7 mouse cellular contexts compared by ENCODE assay signal in genomic region chr1:133076681-133077514, GRCm38 (mm10). TPM values are rescaled to one million over a fixed set of nuclear protein-coding genes. Genes with fewer than 3 reads are reported as not detected.
DNase-seq lines count a peak whose midpoint lies in the region; ATAC-seq and TF ChIP-seq lines count a peak whose summit lies in the region.

No protein-coding gene starts in this region.

- H3K4me3 ChIP-seq in E14TG2a.4 (replicated peaks; ENCODE audit: low read length): peak overlapping the region; percentile 35; the same call in 1 of the 2 replicates
- no peak overlapping the region for H3K4me3 ChIP-seq in bone marrow, adult 2 months (replicated peaks; ENCODE audit: control insufficient read depth, low read depth, low read length)
- H3K4me3 ChIP-seq in heart, embryonic 12.5 days: no peak overlapping the region
- H3K4me3 ChIP-seq in liver, postnatal 0 days (ENCODE audit: low read depth, low read length): no peak overlapping the region

- WGBS in bone marrow, adult 2 months: 51% methylated on average over 20 of the region's 20 CpGs
- WGBS in heart, embryonic 12.5 days: 43% methylated on average over 20 of the region's 20 CpGs
- WGBS in liver, postnatal 0 days (ENCODE audit: insufficient replicate concordance): 36% methylated on average over 20 of the region's 20 CpGs

- H3K27me3 ChIP-seq in E14TG2a.4 (ENCODE audit: insufficient read depth, low read length): peaks cover 9% of the 10 kb centered on the region
- H3K27me3 ChIP-seq in heart, embryonic 12.5 days (replicated peaks): no peaks in the 10 kb centered on the region
- H3K27me3 ChIP-seq in liver, postnatal 0 days (ENCODE audit: insufficient read depth, low read length): no peaks in the 10 kb centered on the region

- TF ChIP-seq CTCF in E14TG2a.4 (conservative IDR thresholded peaks at IDR 0.05; ENCODE audit: low read length): no peak
- TF ChIP-seq CTCF in bone marrow, adult 2 months (IDR thresholded peaks at IDR 0.05; ENCODE audit: control insufficient read depth, insufficient read depth, low read length): no peak
- no peak for TF ChIP-seq CTCF in liver, postnatal 0 days (IDR thresholded peaks at IDR 0.05; ENCODE audit: low read depth)

- TF ChIP-seq EP300 in liver, postnatal 0 days (IDR thresholded peaks at IDR 0.05; ENCODE audit: low read depth): no peak

- H3K4me1 ChIP-seq in E14TG2a.4 (replicated peaks; ENCODE audit: low read depth, low read length): peaks cover 90% of the 10 kb centered on the region
- H3K4me1 ChIP-seq in bone marrow, adult 2 months (ENCODE audit: control insufficient read depth, insufficient read depth, low read length): peaks cover 7% of the 10 kb centered on the region
- H3K4me1 ChIP-seq in heart, embryonic 12.5 days (replicated peaks): peaks cover 47% of the 10 kb centered on the region
- H3K4me1 ChIP-seq in liver, postnatal 0 days (ENCODE audit: insufficient read depth): peaks cover 21% of the 10 kb centered on the region

- ATAC-seq in heart, embryonic 12.5 days (ENCODE audit: insufficient number of reproducible peaks, low FRiP score): peak; percentile 46; the same call in 1 of the 2 replicates
- peak; percentile 53 for ATAC-seq in liver, postnatal 0 days

- 0 out of 2 replicates have a peak, but pooled peaks have one; percentile 16 for TF ChIP-seq POLR2A in bone marrow, adult 2 months (IDR thresholded peaks at IDR 0.05; ENCODE audit: borderline replicate concordance, control insufficient read depth, low read depth, low read length)

- H3K4me2 ChIP-seq in heart, embryonic 12.5 days: no peak overlapping the region
- peak overlapping the region; percentile 32; the same call in 1 of the 2 replicates for H3K4me2 ChIP-seq in liver, postnatal 0 days (ENCODE audit: low read depth, low read length)

- H3K9me3 ChIP-seq in E14TG2a.4 (ENCODE audit: low read length): no peaks in the 10 kb centered on the region
- no peaks in the 10 kb centered on the region for H3K9me3 ChIP-seq in heart, embryonic 12.5 days (replicated peaks)
- no peaks in the 10 kb centered on the region for H3K9me3 ChIP-seq in liver, postnatal 0 days (ENCODE audit: low read length)

- no peak for DNase-seq in liver, postnatal 0 days
- DNase-seq in cerebellum, adult 9-10 months: no peak
- DNase-seq in spleen, adult 12 weeks (ENCODE audit: low spot score): no peak
- no peak for DNase-seq in right cerebral cortex, adult 18-20 months

- H3K36me3 ChIP-seq in E14TG2a.4 (ENCODE audit: insufficient read depth, low read length): peaks cover 14% of the 10 kb centered on the region
- H3K36me3 ChIP-seq in heart, embryonic 12.5 days: peaks cover 64% of the 10 kb centered on the region
- H3K36me3 ChIP-seq in liver, postnatal 0 days (replicated peaks; ENCODE audit: insufficient read depth, low read length): no peaks in the 10 kb centered on the region

- no peak overlapping the region for H3K9ac ChIP-seq in heart, embryonic 12.5 days
- no peak overlapping the region; the same call in 1 of the 2 replicates for H3K9ac ChIP-seq in liver, postnatal 0 days (replicated peaks)

- no peak overlapping the region for H3K27ac ChIP-seq in bone marrow, adult 2 months (ENCODE audit: control insufficient read depth, insufficient read depth, low read depth, low read length, poor library complexity)
- H3K27ac ChIP-seq in heart, embryonic 12.5 days (ENCODE audit: poor library complexity, severe bottlenecking): peak overlapping the region; percentile 71
- H3K27ac ChIP-seq in liver, postnatal 0 days (ENCODE audit: low read depth): 0 out of 2 replicates have a peak overlapping the region, but pooled peaks have one; percentile 6

RNA-seq across cellular contexts. Expression of gene Pik3c2b, which starts 31.4 kb away (rescaled TPM):
- polyA plus RNA-seq in bone marrow, adult 2 months (2011; ENCODE audit: insufficient read depth, insufficient read length, low replicate concordance, missing spikeins): 6.6 and 17.9 TPM in 2 replicates
- 11.5 and 11.7 TPM in 2 replicates for polyA plus RNA-seq in heart, embryonic 12.5 days (2016; fragmentation: Nextera tagmentation; extraction: Ambion mirVana)
- polyA plus RNA-seq in liver, postnatal 0 days (2015; fragmentation: Nextera tagmentation; extraction: Ambion mirVana): 0.83 and 1.00 TPM in 2 replicates

RNA-seq across cellular contexts. Expression of gene Mdm4, which starts 46.5 kb away (rescaled TPM):
- polyA plus RNA-seq in bone marrow, adult 2 months (2011; ENCODE audit: insufficient read depth, insufficient read length, low replicate concordance, missing spikeins): 33.1 and 66.0 TPM in 2 replicates
- polyA plus RNA-seq in heart, embryonic 12.5 days (2016; fragmentation: Nextera tagmentation; extraction: Ambion mirVana): 31.3 and 35.5 TPM in 2 replicates
- 5.8 and 9.0 TPM in 2 replicates for polyA plus RNA-seq in liver, postnatal 0 days (2015; fragmentation: Nextera tagmentation; extraction: Ambion mirVana)

RNA-seq across cellular contexts. Expression of gene Ppp1r15b, which starts 54.0 kb away (rescaled TPM):
- polyA plus RNA-seq in bone marrow, adult 2 months (2011; ENCODE audit: insufficient read depth, insufficient read length, low replicate concordance, missing spikeins): 51.2 and 59.4 TPM in 2 replicates
- polyA plus RNA-seq in heart, embryonic 12.5 days (2016; fragmentation: Nextera tagmentation; extraction: Ambion mirVana): 42.3 and 46.2 TPM in 2 replicates
- 24.3 and 27.0 TPM in 2 replicates for polyA plus RNA-seq in liver, postnatal 0 days (2015; fragmentation: Nextera tagmentation; extraction: Ambion mirVana)
